In genomic region chr6:52189172-52189591, GRCm38 (mm10) we compare ENCODE assay signal across 1 mouse cellular context.
A peak's percentile ranks its signal among the peaks of the same experiment; 100 is the strongest.
TF ChIP-seq lines count a peak whose summit lies in the region.

No protein-coding gene starts in this region.

TF ChIP-seq in myocyte, 11 proteins besides CTCF, POLR2A, EP300 and RAD21:
- peak in 2 of 3 experiments; percentile 55 to 70 for TF ChIP-seq MYOD1 (IDR thresholded peaks at IDR 0.05; ENCODE audit: control insufficient read depth in 1 of 3, insufficient read length in 2 of 3, low read depth in 2 of 3)
- TF ChIP-seq MYOG (IDR thresholded peaks at IDR 0.05; ENCODE audit: control insufficient read depth in 1 of 3, insufficient read depth in 1 of 3, insufficient read length in 2 of 3, low read depth in 2 of 3), result peak; percentile 37 to 80 (median 59)
- no peak for TF ChIP-seq TCF12 (IDR thresholded peaks at IDR 0.05; ENCODE audit: insufficient read depth, poor library complexity, severe bottlenecking)
